8 mouse cellular contexts compared by ENCODE assay signal in the genomic region with DNA sequence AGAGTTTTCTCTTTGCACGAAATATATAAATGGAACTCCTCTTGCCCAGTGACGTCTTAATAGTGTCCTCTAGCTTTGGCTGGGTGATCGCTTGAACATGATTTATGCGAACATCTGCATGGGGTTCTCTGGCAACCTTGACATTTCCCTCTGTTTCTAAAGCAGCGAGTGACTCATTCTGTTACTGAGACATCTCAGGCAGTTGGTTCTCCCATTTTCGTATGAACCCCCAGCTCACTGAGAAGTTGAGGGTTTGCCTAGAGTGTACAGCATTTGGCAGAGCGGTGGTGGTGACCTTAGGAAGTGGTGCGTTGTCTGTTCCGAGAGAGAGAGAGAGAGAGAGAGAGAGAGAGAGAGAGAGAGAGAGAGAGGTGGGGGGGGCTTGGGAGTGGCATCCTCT. TPM values are rescaled to one million over a fixed set of nuclear protein-coding genes. Genes with fewer than 3 reads are reported as not detected.
A peak's percentile ranks its signal among the peaks of the same experiment; 100 is the strongest.
DNase-seq lines count a peak whose midpoint lies in the region; ATAC-seq and TF ChIP-seq lines count a peak whose summit lies in the region.

No protein-coding gene starts in this region.

- peak overlapping the region; percentile 94 for H3K4me3 ChIP-seq in embryonic facial prominence, embryonic 15.5 days (replicated peaks)
- H3K4me3 ChIP-seq in limb, embryonic 10.5 days, result peak overlapping the region; percentile 90
- H3K4me3 ChIP-seq in small intestine, adult 2 months (ENCODE audit: low read depth, low read length), result peak overlapping the region; percentile 36; the same call in 1 of the 2 replicates

- ATAC-seq in embryonic facial prominence, embryonic 15.5 days (ENCODE audit: insufficient number of reproducible peaks, low FRiP score, low TSS enrichment, low read depth), result no peak

- no peaks in the 10 kb centered on the region for H3K9me3 ChIP-seq in embryonic facial prominence, embryonic 15.5 days (replicated peaks)
- H3K9me3 ChIP-seq in limb, embryonic 10.5 days (replicated peaks), result no peaks in the 10 kb centered on the region

- peak; percentile 22 for DNase-seq in ovary, adult 18-20 months (ENCODE audit: low spot score)
- DNase-seq in ovary, postnatal 14 days (ENCODE audit: low spot score), result no peak
- no peak for DNase-seq in limb, embryonic 10.5 days (ENCODE audit: low spot score)
- DNase-seq in layer of hippocampus, adult 9-11 months, result no peak
- no peak for DNase-seq in frontal cortex, postnatal 25 days (ENCODE audit: low spot score in 2 of 2)
- no peak for DNase-seq in urinary bladder, postnatal 14 days (ENCODE audit: low spot score)

- peak overlapping the region; percentile 80 for H3K4me2 ChIP-seq in embryonic facial prominence, embryonic 15.5 days (replicated peaks)

- H3K36me3 ChIP-seq in embryonic facial prominence, embryonic 15.5 days, result no peaks in the 10 kb centered on the region
- H3K36me3 ChIP-seq in limb, embryonic 10.5 days, result 0 out of 2 replicates have a peak, but pooled peaks cover 2% of the 10 kb centered on the region
- no peaks in the 10 kb centered on the region for H3K36me3 ChIP-seq in small intestine, adult 2 months (ENCODE audit: control insufficient read depth, insufficient read depth, low read length)

- 0 out of 2 replicates have a peak overlapping the region, but pooled peaks have one; percentile 95 for H3K27ac ChIP-seq in embryonic facial prominence, embryonic 15.5 days (replicated peaks)
- H3K27ac ChIP-seq in limb, embryonic 10.5 days, result no peak overlapping the region
- H3K27ac ChIP-seq in small intestine, adult 2 months (ENCODE audit: insufficient read depth, low read depth, low read length), result peak overlapping the region; percentile 78; the same call in 1 of the 2 replicates

- H3K9ac ChIP-seq in embryonic facial prominence, embryonic 15.5 days, result no peak overlapping the region

- no peak for TF ChIP-seq CTCF in small intestine, adult 2 months (IDR thresholded peaks at IDR 0.05; ENCODE audit: extremely low read depth, insufficient read length, insufficient replicate concordance, low read depth, low read length)

- TF ChIP-seq POLR2A in small intestine, adult 2 months (IDR thresholded peaks at IDR 0.05; ENCODE audit: low read depth, low read length), result no peak

- H3K4me1 ChIP-seq in embryonic facial prominence, embryonic 15.5 days, result peaks cover 30% of the 10 kb centered on the region
- peaks cover 44% of the 10 kb centered on the region for H3K4me1 ChIP-seq in limb, embryonic 10.5 days
- H3K4me1 ChIP-seq in small intestine, adult 2 months (ENCODE audit: control insufficient read depth, insufficient read depth, insufficient read length, low read length), result peaks cover 15% of the 10 kb centered on the region; the same call in 1 of the 2 replicates

- 40% methylated on average over 9 of the region's 9 CpGs for WGBS in embryonic facial prominence, embryonic 15.5 days
- 69% methylated on average over 9 of the region's 9 CpGs for WGBS in limb, embryonic 10.5 days
- WGBS in small intestine, adult 2 months, result 16% methylated on average over 9 of the region's 9 CpGs

- no peaks in the 10 kb centered on the region for H3K27me3 ChIP-seq in embryonic facial prominence, embryonic 15.5 days
- H3K27me3 ChIP-seq in limb, embryonic 10.5 days (ENCODE audit: low read depth, poor library complexity, severe bottlenecking), result no peaks in the 10 kb centered on the region
- no peaks in the 10 kb centered on the region for H3K27me3 ChIP-seq in small intestine, adult 2 months (ENCODE audit: control insufficient read depth, insufficient read depth, low read length)

RNA-seq across cellular contexts. Expression of gene Man2a1, which starts 2.6 kb away (rescaled TPM):
- polyA plus RNA-seq in embryonic facial prominence, embryonic 15.5 days (2015; fragmentation: Nextera tagmentation; extraction: Ambion mirVana), result 13.5 and 14.4 TPM in 2 replicates
- polyA plus RNA-seq in limb, embryonic 10.5 days (2016; fragmentation: Nextera tagmentation; extraction: Ambion mirVana), result 5.1 and 5.7 TPM in 2 replicates
- 4.8 and 6.7 TPM in 2 replicates for polyA plus RNA-seq in small intestine, adult 2 months (2012; rRNA removed)

Comparison
In these comparisons a context has a peak if more than half of its experiments do, and no peak if none do; other contexts are left out.
1. H3K4me3 ChIP-seq: peak in every context shown above with its lines; median percentile 94 in embryonic facial prominence, embryonic 15.5 days; 90 in limb, embryonic 10.5 days; 36 in small intestine, adult 2 months.